Mouse (Mus musculus) frontal cortex, adult (tissue): ENCODE measurements around the gene Msantd1.

Experiments
- ATAC-seq: cut with Nextera tagmentation; 2 replicates; pipeline ENCODE4 v1.9.2; 2017; ENCODE audit warnings: mild to moderate bottlenecking, moderate library complexity, mixed read lengths; ENCODE audit not compliant: low TSS enrichment

Msantd1 gene

DNA sequence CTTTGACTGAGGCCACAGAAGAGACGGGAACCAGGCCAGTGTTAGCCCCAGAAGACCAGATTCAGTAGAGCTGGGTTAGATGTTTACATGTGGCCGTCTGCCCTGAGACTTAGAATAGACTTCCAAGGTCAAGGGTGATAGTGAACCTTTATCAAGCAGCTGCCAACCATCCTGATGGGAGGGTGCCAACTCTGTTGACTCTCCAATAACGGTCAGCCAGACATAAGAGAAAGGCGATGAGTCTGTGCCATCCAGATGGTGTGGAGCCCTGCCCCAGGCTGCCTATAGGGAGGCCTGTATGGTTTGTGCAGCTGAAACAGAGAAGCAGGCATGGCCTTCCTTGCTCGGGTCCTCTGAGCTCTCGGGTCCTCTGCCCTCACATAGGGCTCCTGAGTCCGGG lies 16.7 kb downstream of the Msantd1 start:
- no peak for ATAC-seq

DNA sequence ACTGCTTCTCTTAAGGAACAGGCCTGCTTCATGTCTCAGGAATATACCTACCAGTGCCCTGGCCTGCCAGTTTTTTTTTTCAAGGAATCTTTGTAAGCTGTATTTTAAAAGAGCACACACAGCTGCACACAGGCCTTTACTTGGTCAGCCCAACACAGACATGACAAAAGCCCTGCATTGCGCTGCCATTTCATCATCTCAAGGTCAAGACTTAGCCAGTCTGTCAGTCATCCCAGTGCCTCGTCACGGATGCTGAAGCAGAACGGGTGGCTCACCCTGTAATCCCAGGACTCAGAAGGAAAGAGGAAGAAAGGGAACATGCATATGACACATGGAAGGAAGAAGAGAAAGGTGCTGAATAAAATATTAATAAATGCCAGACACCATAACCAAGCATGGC lies 19.8 kb downstream of the Msantd1 start:
- ATAC-seq, result no peak

DNA sequence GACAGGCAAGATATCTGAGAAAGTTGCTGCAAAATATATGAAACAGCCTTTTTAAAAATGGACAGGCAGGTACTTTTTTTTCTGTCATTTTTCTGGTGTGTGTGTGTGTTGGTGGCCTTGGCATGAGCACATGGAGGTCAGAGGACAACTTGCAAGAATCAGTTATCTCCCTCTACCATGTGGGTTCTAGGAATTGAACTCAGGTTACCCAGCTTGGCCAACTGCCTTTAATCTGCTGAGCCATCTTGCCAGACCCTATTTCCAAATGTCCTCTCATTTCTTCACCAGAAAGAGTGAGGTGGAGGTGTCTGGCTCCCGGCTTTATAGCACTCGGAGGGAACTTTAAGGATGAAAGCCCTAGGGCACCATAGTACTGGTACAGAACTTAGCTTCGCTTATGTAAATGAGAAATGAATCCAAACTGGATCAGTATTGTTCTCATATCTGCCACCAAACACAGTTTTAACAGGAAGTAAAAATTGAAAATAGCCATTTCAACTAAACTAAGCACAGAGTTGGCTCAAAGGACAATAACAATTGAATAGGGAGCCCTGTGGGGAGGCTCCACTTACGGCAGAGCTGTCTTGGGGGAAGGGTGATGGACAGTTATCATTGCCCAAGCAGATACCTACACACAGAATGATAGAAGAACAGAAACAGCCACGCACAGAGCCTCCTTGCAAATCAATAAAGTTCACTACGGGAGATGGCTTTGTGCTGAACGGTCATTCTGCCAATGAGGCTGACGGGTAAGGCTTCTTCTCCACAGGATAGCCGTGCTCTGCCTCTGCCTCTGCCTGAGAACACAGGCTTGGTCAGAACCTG lies 22.6 kb downstream of the Msantd1 start:
- no peak for ATAC-seq

DNA sequence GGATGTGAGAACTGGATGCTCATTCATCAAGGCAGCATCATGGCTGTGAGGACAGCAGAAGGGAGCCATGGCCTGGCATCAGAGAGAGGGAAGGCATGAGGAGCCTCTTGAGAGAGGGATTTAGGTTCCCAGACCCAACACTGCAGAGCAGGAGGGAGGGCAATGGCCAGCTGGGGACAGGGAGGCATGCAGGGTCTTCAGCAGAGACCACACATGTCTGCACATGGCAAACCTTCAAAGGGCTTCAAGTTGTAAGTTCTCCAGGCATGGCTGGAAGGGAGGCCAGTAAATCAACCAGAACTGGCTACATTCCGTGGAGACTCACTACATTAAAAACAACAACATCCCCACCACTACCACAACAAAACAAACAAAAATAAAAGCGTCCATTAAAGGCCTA lies 23.3 kb downstream of the Msantd1 start:
- ATAC-seq, result no peak

DNA sequence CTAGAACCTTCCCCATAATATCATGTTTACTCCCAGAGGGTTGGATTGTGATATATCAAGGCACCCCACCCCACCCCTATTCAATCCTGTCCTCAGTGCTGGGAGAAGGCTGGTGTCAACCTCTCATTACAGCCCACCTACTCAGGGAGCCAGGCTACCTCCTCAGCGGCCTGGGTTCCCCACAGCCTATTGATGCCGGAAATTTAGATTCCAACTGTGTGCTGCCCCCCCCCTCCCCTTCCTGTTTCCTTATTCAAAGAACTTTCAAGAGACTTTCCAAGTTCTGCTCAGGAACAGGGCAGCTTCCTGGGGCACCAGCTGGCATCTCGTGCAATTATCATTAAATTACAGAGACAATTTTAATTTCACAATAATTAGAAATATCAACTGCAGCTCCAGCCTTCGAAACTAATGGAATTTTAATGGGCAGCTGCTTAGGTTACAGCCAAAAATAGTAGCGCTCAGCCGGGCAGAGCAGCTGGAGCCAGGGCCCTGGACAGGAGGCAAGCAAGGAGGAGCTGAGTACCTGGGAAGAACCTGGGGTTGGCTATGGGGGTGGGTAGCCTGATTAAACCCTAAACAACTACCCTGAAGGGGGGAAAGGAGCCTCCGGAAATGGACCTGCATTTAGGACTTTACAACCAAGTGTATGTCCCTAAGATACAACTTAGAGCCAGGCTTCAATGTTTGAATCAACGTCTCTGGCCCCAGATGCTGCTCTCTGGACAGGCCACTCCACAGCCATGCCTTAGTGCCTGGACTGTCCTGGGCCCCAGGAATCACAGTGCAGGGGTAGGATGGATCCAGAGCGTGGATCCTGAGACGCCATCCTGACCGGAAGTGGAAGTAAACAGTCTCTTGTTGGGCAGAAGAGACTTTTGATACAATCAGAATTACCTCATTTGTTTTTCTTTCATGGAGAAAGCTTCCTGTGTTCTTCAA lies 24.0 kb downstream of the Msantd1 start:
- ATAC-seq, result no peak

DNA sequence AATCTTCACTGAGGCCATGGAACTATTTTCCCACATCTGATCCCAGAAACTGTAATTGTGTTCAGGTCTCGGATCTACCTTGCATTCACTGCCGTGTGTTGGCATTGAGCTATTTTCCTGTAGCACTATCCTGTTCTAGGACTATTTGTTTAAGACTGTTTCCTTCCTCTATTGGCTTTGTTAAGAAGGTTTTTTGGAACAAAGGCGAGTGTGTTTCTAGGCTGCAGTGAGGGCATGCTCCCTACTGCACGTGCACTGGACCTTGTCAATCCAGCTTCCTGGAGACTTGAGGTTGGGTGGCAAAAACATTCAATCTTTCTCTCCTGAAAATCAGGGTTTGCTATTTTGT lies 24.6 kb downstream of the Msantd1 start:
- ATAC-seq, result no peak

DNA sequence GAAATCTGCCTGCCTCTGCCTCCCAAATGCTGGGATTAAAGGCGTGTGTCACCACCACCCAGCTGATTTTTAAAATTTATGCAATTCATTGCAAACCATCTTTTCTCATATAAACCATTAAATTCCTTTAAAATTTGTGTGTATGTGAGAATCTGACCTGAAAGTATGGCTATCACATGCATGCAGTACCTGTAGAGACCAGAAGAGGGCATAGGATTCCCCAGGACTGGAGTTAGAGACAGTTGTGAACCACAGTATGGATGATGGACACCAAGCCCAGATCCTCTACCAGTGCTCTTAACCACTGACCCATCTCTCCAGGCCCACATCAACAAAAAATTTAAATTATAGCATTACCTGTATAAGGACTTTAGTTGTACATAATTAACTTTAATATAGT lies 25.6 kb downstream of the Msantd1 start:
- ATAC-seq, result no peak

DNA sequence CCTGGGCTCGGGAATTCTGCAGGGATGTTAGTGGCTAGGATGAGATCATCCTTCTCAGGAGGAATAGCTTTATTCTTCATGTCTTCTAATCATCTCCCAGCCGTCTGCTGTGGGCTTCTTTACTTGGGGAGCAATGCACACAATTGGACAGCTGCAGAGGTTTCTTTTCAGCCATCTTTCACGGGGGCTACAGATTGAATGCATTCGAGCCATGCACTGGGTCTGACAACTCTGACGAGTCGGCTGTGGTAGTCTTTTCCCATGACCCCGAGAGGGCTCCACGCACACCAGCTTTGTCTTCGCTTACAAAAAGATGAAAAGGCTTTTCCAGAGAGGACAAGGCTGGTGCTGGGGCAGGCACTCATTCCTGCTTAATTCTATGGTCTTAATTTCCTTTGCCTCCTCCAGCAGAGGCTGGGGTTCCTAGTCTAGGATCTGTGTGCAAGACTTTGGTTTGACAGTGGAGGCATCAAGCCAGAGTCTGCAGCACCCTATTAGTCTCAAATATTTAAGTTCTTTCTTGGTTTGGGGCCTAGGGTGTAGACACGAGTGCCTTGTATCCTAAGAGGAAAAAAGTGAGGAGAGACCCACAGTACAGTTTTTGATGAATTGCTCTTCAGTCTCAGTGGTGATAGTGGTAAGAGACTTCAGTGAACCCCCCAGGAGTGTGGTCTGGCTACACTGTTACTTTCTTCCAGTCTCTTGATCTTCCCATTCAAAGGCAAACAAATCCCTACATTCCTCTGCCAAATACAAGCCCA lies 34.1 kb downstream of the Msantd1 start:
- no peak for ATAC-seq

DNA sequence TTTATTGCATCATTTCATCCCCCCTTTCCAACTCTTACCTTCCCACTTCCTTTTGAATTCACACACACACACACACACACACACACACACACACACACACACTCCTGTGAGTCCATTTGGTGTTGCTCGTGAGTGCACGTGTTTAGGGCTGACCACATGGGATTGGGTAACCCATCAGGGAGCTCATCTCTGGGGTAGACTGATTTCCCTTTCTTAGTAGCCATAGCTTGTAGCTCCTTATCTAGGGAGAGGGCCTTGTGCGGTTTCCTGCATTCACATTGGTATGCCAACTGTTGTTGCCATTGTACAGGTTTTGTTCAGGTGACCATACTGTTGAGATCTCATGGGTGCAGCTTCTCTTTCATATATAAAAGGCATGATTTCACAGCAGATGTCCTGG lies 35.6 kb downstream of the Msantd1 start:
- ATAC-seq, result no peak

DNA sequence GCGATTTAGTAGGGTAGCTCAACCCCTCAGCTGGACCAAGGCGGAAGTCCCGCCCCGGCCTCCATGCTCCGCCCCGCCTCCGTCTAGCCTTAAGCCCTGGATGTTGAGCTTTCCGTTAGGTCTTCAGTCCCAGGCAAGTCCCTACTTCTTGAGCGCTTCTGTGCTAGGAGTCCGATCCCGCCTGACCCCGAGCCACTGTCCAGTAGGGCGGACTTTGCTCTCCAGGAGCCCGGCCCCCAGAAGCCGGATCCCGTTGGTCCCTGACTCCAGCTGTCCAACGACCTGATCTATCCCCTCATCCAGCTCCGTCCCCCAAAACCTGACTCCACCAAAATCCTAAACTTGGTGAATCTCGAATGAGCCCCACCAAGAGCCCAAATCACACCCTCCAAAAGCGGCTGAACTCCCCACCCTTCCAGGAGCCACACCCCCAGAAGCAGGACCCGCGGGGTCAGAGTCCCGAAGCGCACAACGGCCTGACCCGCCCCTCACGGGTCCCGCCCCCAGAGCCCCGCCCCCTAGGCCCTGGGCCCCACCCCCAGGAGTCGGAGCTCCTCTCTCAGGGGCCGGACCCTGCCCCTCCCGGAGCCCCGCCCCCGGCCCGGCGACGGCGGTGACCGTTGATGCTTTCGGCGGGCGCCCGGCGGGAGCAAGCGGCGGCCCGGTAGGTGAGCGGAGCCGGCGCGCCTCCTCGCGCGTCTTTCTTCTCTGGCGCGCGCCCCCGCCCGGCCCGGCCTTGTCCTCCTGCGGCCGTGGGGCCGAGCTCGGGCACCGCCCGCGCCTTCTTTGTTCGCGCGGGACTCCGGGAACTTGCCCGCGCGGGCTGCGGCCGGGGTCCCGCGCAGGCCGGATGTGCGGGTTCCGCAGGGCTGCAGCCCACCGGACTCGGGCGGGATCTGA lies 41.3 kb downstream of the Msantd1 start, which contains the start of gene Rgs12:
Gene Rgs12, plus strand, starts transcription at position 585 of the 900 bp plus-strand sequence.
- peak; percentile 53; the same call in 1 of the 2 replicates for ATAC-seq

DNA sequence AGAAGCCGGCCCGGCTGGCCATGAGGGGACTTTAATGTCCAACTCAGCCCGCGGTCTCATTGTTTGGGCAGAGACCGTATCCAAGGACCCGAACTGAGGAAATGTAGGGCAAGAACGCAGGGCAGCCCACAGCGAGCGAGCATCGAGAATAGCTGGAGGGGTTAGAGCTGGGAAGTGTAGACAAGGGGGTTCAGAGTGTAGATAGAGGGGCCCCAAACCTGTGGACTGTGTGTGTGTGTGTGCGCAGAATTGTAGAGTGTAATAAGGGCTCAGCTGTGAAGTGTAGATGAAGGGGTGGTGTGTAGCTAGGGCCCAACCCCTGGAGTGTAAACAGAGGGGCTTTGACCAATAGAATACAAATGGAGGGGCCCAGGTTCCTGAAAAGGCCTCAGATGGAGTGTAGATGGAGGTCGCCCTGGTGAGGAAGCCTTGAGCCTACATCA lies 42.0 kb downstream of the Msantd1 start:
- ATAC-seq, result no peak

DNA sequence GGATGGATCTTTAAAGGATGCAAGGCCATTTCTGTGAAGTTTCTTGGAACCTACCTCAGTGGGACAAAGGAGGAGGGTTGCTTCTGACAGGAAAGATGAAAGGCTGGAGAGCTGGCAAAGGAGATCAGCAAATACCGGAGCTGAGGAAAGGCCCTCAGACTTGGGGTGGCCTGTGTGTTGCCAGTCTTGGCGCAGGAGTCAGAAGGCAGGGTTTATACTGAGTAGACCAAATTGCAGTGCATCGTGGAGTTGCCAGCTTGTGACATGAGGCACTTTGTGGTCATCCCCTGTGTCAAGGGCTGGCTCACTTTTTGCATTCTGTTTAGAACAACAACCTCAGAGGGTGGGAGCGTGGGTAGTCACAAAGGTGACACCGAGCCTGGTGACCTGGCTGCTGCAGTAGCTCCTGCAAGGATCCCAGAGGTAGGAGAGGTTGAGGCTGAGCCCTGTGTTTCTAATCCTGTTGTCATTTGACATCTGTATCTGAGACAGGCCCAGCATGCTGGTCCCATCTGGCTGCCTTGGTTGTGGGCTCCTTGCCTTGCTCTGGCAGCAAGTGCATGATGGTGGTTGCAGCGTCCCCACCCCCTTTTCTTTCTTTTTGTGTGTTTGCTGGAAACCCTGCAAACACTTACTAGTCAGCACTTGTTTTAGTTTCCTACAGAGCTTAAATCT lies 42.8 kb downstream of the Msantd1 start:
- ATAC-seq, result no peak

DNA sequence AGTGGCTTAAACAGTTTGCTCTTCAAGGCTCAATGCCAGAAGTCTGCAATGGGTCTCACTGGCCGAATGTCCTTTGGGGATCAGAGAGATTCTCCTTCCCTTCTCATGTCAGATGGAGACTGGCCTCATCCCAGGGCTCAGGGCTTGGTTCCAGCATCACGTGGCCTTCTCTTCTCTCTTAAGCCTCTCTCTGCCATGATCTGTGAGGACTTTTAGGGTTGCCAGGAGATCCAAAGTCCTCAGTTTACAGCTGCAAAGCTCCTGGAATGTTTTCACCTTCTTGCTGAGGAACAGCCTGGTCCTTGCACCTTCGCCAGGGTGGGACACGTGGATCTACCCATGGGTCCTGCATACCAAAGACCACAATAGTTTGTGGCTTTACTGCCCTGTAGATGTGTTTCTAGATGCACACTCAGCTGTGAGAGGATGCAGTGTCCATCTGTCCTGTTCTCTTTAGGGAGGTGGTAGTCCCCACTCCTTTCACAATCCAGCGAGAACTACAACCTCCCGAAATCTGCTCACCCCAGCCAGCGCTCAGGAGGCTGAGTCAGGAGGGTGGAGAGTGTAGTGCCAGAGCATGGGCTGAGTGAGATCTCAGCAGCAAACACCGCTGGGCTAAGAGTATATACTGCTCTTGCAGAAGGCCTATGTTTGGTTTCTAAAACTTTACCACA lies 43.5 kb downstream of the Msantd1 start:
- no peak for ATAC-seq

DNA sequence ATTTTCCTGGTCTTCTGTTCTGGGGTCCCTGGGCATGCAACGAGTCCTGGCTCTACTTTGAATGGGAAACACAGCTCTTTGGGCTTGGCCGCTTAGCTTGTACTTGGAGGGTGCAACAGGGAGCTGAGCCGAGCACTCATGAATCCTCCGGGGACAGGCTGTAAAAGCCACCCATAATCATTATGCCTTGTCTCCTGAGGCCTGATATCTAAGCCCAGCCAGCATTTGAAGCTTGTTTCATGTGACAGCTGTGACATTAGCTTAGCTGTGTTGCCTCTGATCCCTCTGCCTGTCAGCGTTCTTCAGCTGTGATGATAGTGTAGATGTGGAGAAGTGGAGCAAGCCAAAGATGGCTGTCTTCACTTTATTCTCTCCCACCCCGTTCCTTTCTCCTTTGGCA lies 46.7 kb downstream of the Msantd1 start:
- ATAC-seq, result no peak

DNA sequence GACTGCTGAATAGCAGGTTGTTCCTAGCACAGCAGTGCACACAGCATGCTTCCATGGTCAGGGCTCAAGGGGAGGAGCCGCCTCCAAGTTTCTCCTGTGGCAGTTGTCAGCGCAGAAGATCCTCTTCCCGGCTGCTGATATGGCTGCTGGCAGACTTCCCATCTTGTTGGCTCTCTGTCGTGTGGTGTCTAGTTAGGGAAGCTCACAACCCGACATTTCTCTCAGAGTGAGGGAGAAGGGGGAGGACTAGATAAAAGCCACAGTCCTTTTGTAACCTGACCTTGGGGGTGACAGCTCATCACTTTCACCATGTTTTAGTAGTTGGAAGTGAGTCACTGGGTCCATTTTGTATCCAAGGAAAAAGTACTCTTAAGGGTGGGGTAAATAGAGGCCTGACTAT lies 47.8 kb downstream of the Msantd1 start:
- ATAC-seq, result no peak

DNA sequence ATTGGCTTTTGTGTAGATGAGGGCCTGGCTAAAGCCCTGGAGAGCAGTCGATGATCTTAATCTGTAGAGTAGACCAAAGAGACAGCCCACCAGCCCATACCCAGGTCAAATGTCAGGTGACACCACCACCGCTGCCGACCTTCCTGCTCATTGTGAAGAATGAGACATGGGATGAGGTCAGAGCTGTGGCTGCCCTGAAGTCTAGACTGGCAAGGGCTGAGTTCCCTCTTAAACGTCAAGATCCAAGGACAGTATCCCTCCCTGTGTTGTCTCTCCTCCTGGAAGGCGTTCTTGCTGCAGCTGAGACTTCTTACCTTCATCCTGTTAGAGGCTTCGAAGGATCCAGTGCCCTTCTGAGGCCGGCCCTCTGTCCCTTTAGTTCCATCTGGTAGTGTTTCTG lies 48.3 kb downstream of the Msantd1 start:
- no peak for ATAC-seq

DNA sequence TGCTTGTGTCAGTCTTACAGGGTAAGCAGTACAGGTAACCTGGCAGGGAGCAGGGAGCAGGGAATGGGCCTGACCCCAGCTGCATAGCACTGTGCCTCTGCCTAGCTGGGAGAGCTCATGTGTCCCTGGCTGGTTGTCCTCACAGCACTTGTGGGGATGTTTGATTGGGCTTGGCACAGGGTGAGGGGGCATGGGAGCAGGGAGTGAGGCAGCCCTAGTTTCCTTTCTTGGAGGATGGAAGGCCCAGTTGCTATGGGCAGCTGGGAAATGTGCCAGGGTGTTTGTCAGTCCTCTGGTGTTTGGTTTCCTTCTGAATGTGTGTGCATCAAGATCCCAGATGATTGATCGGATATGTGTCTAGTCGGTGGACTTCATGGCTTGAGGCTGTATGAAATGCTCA lies 49.2 kb downstream of the Msantd1 start:
- ATAC-seq, result peak; percentile 52; the same call in 1 of the 2 replicates

DNA sequence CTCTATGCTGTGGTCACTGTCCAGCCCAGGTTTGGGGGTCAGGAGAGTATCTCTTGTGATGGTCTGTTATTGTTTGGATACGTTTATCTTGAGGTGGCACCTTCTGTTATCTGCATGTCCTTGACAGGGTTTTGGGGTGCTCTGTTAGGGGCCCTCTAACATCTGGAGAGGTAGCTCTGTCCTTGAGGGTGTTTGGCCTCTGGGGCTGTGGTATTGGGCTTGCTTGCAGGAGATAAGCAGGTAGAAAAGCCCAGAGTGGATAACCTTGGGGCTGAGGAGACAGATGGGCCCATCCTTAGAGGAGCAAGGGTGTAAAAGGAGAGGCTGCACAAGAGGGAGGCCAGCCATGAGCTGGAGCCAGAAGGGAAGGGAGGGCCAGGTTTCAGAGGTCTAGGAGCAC lies 52.2 kb downstream of the Msantd1 start:
- ATAC-seq, result no peak

DNA sequence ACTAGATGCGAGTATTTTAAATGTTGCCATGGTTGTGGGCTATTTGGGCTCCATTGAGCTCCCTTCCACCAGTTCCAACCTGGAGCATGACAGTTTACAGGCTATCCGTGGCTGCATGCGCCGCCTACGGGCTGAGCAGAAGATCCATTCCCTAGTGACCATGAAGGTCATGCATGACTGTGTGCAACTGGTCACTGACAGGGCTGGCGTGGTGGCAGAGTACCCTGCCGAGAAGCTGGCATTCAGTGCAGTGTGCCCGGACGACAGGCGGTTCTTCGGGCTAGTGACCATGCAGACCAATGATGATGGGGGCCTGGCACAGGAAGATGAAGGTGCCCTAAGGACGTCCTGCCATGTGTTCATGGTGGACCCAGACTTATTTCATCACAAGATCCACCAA lies 57.7 kb downstream of the Msantd1 start:
- no peak for ATAC-seq

DNA sequence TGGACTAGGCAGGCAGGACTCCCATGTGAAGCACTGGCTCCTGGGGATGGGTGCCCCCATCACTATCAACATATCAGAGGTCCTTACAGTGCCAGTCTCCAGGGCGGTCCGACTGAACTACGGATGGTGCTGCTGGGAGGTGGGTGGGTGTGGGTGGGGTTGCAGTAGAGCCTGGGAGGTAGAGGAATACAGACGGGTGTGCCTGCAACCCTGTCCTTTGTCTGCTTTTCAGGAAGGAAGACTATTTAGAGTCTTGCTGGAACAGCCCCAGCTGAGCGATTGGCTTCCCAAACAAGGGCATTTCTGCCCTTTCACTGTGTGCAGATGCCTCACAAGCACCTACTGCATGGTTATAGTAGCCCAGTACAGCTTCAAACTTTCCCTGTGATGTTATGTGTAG lies 60.6 kb downstream of the Msantd1 start:
- no peak for ATAC-seq
